Mouse (Mus musculus): ENCODE measurements at regions not wholly inside any gene's neighbourhood (a gene's known extent, or its start where the extent isn't known, plus 50 kb on each side); places are given as distances from the start of the nearest gene placed in this dataset.
A peak's percentile ranks its signal among the peaks of the same experiment; 100 is the strongest.
"Not testable (repeated sequence)": the region's sequence is repeated elsewhere in the genome, so short reads cannot be mapped to it uniquely, and the experiment has no call there.

DNA sequence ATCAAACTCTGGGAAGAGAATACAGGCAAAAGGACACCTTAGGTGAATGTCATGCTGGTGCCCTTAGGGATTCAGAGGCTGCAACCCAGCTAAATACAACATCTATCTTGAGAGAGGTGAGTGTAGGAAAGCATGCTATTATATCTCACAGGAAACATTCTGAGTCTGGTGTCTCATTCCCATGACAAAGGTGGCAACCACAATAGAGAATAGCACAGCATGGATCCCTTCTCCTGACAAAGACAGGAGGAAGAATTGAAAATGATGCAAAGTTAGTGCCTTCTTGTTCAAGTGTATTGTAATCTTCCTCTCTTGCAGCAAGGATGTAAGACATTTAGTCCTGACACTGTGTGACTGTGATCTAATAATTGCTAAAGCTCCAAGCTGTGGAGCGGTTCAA lies 532.8 kb downstream of the Tfec start:
- no peak for DNase-seq (ENCODE audit: low read depth, low spot score)

DNA sequence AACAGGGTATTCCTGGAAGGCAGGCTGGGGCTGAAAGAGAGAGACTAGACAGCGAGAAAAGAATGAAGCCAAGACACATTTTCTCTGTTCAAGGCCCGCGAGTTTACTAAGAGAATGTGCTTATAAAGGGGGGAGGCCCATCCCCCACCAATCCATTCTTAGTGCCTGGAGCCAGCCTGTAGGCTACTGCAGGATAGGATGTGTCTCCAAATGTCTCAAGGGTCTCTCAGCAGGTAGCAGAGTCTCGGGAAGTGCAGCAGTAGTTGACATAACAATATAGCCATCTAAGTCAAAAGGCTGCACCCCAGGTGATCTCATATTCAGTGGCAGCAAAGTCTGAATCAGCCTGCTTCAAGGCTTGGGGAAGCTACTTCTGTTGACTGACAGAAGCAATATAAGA lies 536.2 kb downstream of the Tfec start:
- no peak for DNase-seq (ENCODE audit: low read depth, low spot score)

DNA sequence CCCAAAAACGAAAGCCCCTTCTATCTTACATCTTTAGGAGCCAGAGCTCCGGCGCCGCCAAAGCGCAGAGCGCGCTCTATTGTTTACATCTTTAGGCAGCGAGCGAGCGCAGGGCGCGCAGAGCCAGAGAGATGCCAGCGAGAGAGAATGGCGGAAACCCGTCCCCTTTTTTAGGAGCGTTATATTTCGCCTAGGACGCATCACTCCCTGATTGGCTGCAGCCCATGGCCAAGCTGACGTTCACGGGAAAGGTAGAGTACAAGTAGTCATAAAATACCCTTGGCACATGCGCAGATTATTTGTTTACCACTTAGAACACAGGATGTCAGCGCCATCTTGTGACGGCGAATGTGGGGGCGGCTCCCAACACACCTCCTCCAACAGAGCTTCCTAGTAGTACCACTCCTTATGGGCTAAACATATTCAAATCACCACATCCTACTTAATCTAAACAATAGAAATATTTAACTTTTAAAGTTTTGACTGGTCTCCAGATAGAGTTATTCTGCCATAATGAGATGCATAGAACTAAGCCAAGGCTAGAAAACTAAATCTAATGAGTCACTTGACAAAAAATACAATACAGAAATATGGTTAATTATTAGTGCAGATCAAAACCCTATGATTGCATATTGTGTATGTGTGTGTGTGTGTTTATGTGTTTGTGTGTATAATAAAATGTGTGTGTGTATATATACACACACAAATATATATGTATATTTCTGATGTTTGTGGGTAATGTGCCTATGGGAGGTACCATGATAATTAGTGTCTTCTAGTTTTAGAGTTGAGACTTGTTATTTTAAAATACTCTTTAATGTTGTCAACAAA lies 538.1 kb downstream of the Tfec start:
- DNase-seq (ENCODE audit: low read depth, low spot score) = not testable (repeated sequence)

DNA sequence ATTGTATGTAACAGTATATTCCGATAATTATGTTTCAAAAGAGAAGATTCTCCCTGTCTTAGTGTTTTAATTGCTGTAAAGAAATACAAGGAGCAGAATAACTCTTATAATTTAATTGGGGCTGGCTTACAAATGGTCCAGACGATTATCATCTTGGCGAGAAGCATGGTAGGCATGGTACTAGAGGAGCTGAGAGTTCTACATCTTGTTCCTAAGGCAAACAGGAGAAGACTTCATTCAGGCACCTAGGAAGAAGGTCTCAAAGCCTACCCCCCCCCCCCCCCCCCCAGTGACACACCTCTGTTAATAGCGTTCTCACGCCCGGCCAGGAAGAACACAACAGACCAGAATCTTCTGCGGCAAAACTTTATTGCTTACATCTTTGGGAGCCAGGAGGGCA lies 538.8 kb downstream of the Tfec start:
- DNase-seq (ENCODE audit: low read depth, low spot score) = no peak

DNA sequence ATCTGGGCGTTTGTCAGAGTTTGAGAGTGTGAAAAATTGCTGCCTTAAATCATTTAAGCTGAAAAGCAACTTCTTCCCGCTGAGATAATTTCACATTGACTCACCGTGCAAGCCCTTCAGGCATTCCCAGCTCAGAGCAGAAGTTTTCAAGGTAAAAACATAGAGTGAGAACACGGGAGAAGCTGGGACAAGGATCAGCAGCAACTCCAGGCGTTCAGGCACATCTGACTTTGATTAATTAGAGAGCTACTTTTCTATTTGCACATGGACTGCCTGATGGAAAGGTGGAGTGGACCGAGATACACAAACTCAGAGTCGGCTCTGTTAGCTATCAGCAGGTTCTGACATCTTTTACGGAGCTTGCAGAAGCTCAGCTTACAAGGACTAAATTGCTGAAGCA lies 564.6 kb downstream of the Tfec start:
- peak; percentile 28 for DNase-seq (ENCODE audit: low read depth, low spot score)

DNA sequence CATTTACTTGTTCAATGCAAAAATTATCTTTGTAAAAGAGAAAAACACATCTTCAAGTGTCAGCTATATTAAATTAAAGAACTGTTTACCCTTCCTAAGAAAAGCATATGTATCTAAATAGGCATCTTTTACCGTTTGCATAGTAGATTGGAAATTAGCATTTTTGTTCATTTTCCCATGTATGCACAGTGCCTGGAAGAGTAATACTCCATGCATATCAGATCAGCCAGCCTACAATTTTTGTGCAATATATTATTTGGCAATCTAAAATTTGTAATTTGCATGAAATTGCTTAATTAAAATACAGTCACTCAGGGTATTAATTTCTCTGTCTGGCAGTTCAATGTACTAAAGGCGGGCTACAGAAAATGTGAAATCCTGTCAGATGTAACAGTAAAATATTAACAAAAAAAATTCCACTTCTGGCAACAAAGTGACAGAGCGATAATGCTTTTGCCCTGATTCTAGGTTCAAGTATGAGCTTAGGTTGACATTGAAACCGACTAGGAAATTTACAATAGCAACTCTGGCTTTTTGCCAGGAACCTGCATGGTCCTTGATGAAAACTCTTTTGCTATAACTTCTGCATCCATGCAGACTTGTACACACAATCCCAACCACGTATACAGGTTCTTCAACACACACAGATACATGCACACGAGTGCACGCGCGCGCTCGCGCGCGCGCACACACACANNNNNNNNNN lies 583.8 kb downstream of the Tfec start:
- no peak for DNase-seq (ENCODE audit: low read depth, low spot score)

DNA sequence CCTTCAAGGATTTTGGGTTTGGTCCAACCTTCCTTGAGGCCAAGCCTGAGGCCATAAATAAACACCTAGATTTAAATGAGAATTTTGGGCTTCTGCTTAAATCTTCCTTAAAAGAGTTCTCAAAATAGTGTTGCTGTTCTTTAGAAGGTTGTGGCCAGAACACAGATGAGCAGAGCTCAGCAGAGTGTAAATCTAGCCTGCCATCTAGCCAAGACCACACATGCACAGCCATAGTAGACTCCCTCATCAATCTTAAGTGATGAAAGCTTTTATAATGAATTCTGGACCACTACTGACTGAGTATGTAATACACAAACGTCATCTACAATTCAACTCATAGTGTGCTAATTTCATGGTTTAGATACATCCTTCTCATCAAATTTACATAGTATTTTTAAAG lies 585.3 kb downstream of the Tfec start:
- DNase-seq (ENCODE audit: low read depth, low spot score) = no peak

DNA sequence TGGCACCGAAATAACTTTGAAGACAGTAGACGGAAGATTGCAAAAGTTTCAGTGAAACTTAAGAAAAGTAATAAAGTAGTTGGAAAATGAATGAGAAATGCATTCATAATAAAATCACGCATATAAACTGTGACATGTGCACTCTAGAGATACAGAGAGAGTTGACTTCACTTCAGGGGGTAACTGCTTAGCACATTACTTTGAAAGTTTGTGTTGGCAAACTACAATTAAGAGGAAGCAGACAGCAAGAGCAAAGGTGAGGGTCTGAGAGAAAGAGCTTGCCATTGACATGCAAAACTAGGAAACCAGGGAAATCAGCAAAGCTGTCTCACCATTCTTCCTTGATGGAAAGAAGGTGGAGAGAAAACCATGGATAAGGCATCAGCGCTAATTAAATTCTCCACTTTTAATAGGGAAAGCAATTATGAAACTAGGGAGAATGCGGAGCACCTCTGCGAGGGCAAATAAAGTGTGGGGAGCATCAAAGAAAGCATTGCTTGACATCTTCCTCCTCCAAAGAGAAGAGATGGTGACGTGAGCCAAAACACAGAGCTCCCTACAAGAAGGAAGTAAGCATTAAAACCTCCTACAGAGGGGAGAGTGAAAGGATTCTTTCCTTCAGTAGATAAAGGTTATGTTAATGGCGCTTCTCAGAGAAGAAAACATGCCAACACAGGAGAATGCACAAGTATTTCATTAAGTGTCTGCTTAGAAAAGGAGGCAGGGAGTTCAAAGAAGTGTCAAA lies 563.0 kb downstream of the Mdfic start:
- DNase-seq (ENCODE audit: low read depth, low spot score) = no peak

DNA sequence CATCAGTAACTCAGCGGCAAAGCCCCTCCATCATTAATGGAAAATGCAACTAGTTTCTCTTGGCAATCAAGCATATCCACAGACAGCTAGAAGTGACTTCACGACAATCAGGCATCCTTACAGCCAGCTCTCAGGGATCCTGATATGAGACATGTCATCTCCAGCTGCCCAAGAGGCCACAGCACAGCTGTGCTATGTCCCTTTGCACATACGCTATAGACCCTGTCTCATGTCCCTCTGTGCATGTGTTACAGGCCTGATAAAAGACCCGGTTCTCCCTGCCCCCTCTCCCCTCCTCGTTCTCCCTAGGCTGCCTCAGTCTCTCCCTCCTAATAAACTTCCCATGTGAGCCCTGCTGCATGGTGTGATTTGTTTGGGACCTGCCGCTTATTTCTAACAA lies 561.5 kb downstream of the Mdfic start:
- DNase-seq (ENCODE audit: low read depth, low spot score) = no peak
